Mouse (Mus musculus) hindbrain, embryonic 12.5 days (tissue): ENCODE measurements at regions not wholly inside any gene's neighbourhood (a gene's known extent, or its start where the extent isn't known, plus 50 kb on each side); places are given as distances from the start of the nearest gene placed in this dataset.
A peak's percentile ranks its signal among the peaks of the same experiment; 100 is the strongest.

Experiments
- ATAC-seq: fragments of 200-750 bp; cut with Nextera tagmentation; 2 replicates; pipeline ENCODE4 v1.8.0; 2017; ENCODE audit warnings: moderate TSS enrichment; ENCODE audit not compliant: low FRiP score
- H3K27ac ChIP-seq: fragments of 300-500 bp; sonication (generic); 2 replicates; pipeline ENCODE4 v1.5.1; 2016; ENCODE audit warnings: mild to moderate bottlenecking
- H3K27me3 ChIP-seq: fragments of 300-500 bp; sonication (generic); 2 replicates; pipeline ENCODE4 v1.6.1; 2016; ENCODE audit warnings: mild to moderate bottlenecking
- H3K36me3 ChIP-seq: fragments of 300-500 bp; sonication (generic); 2 replicates; pipeline ENCODE4 v1.6.1; 2016; ENCODE audit warnings: mild to moderate bottlenecking
- H3K4me1 ChIP-seq: fragments of 300-500 bp; sonication (generic); 2 replicates; pipeline ENCODE4 v1.6.1; 2016
- H3K4me2 ChIP-seq: fragments of 300-500 bp; sonication (generic); replicated peaks from 2 replicates; pipeline ENCODE4 v1.6.1; 2016; ENCODE audit warnings: mild to moderate bottlenecking
- H3K4me3 ChIP-seq: fragments of 300-500 bp; sonication (generic); 2 replicates; pipeline ENCODE4 v1.5.1; 2016; ENCODE audit warnings: mild to moderate bottlenecking
- H3K9ac ChIP-seq: fragments of 300-500 bp; sonication (generic); 2 replicates; pipeline ENCODE4 v1.6.1; 2016; ENCODE audit warnings: mild to moderate bottlenecking, moderate library complexity
- H3K9me3 ChIP-seq: fragments of 300-500 bp; sonication (generic); replicated peaks from 2 replicates; pipeline ENCODE4 v1.6.1; 2016; ENCODE audit warnings: mild to moderate bottlenecking
- WGBS: fragments of 180-500 bp; shearing (Covaris S2); methylation state at CpG from one replicate; pipeline ENCODE4 v1.1.7; 2016; 5-methylcytosine and 5-hydroxymethylcytosine counted together

DNA sequence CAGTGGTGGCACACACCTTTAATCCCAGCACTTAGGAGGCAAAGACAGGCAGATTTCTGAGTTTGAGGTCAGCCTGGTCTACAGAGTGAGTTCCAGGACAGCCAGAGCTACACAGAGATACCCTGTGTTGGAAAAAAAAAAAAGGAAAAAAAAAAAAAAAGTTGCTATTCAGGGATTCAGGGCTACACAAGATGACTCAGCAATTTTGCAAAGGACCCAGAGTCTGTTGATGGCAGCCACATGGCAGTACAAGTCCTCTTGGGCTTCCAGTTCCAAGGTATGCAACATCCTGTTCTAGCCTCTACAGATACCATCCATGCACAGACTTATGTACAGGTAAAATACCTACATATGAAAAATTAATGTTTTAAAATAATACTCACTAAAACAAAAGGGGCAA is 515.9 kb downstream of the Car8 start:
- Histone ChIP-seq H3K9ac (no peak overlapping the region), H3K27me3 (no peaks in the 10 kb centered on the region), H3K36me3 (no peaks in the 10 kb centered on the region), H3K27ac (no peak overlapping the region), H3K4me3 (no peak overlapping the region), H3K4me1 (no peaks in the 10 kb centered on the region), H3K4me2 (no peak overlapping the region), H3K9me3 (no peaks in the 10 kb centered on the region)
- no peak for ATAC-seq

DNA sequence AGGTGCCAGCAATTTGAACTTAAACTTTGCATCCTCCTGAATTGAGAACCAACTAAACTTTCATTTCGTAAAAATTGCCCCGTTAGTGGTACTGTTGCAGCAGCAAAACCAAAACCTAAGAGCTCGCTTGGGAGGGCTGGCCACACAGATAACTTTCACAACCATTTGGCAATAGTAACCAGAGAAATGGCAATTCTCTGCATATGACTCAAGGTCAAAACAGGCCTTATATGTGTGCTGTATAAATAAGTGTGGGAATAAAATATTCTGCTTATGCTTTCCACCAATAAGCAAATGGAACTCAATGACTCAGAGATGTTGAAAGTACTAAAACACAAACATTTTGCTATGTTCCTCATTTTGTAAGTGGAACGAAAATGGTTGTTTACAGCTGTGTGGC is 550.3 kb downstream of the Car8 start:
- Histone ChIP-seq H3K9ac (no peak overlapping the region), H3K4me3 (no peak overlapping the region), H3K4me1 (no peaks in the 10 kb centered on the region), H3K27ac (no peak overlapping the region), H3K27me3 (no peaks in the 10 kb centered on the region), H3K4me2 (no peak overlapping the region), H3K36me3 (no peaks in the 10 kb centered on the region), H3K9me3 (no peaks in the 10 kb centered on the region)
- WGBS = 88% methylated on average over 4 of the region's 4 CpGs
- ATAC-seq = no peak

DNA sequence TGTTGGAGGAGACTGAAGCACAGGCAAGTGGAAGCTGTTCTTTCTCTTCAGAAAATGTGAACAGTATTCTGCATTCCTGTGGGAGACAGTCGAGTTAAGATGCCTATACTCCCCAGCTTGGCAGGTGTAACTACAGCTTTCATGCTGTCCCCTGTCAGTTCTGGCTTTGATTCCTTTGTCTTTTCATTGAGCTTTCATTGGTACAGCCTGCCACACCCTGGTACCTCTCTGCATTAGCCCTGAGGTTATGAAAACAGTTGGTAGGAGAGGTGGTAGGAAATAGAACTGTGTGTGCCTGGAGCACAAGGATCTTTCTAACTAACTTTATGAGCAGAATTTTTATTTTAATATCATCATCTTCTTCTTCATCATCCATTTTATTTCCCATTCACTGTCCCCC is 551.6 kb downstream of the Car8 start:
- WGBS = 80% methylated on average over 1 of the region's 1 CpGs
- Histone ChIP-seq H3K27me3 (no peaks in the 10 kb centered on the region), H3K4me3 (no peak overlapping the region), H3K36me3 (no peaks in the 10 kb centered on the region), H3K9me3 (no peaks in the 10 kb centered on the region), H3K4me2 (no peak overlapping the region), H3K4me1 (no peaks in the 10 kb centered on the region), H3K9ac (no peak overlapping the region), H3K27ac (no peak overlapping the region)
- ATAC-seq = no peak

DNA sequence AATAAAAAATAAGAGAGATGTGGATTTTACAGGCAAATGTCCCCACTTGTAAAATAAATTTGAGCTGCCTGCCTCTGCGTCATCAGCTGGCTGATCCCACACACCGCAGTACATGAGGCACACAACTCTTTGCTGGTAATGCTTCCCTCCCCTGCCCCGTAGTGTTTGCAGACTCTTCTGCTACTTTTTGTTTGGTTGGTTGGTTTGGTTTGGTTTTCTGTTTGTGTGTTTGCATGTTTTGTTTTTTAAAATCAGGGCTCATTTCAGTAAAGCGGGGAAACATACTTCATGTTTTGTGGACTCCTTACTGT is 568.1 kb downstream of the Car8 start:
- no peaks in the 10 kb centered on the region for H3K4me1 ChIP-seq
- H3K9me3 ChIP-seq = no peaks in the 10 kb centered on the region
- H3K4me2 ChIP-seq = no peak overlapping the region
- no peak overlapping the region for H3K27ac ChIP-seq
- H3K4me3 ChIP-seq = no peak overlapping the region
- H3K36me3 ChIP-seq = no peaks in the 10 kb centered on the region
- no peak overlapping the region for H3K9ac ChIP-seq
- 90% methylated on average over 4 of the region's 4 CpGs for WGBS
- no peak for ATAC-seq
- no peaks in the 10 kb centered on the region for H3K27me3 ChIP-seq

DNA sequence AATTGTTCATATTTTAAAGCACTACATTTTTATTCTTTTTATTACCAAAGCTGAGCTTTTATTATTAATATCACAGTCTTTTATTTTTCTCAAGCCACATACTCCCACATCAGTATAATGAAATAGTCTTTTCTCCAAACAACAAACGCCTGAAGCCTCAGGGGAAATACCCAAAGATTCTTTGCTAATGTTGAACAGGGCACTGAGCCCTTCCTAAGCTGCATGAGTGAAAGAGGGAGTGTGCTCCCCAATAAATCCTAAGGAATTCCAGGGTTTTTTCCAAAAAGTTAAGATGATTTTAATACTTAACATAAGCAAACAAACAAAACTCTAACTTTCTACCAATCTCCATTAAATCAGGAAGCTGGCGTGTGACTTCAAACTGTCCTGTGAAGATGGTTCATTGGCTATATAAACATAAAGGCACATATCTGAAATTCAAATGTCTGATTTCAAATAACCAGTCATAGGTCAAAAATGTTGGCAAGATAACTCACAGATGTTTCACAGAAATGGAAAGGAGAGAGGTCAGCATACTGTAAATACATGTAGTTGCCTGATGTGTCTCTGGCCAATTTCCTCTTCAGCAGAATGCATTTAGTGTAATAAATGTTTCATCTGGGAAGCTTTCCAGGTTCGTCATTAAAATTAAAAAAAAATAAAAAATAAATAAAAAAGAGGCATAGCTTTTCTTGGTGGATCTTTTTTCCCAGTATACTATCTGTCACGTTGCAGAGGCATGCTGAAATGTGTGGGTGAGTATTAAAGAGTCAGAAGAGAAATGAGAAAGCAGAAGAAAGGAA is 568.6 kb downstream of the Car8 start:
- H3K27me3 ChIP-seq = no peaks in the 10 kb centered on the region

DNA sequence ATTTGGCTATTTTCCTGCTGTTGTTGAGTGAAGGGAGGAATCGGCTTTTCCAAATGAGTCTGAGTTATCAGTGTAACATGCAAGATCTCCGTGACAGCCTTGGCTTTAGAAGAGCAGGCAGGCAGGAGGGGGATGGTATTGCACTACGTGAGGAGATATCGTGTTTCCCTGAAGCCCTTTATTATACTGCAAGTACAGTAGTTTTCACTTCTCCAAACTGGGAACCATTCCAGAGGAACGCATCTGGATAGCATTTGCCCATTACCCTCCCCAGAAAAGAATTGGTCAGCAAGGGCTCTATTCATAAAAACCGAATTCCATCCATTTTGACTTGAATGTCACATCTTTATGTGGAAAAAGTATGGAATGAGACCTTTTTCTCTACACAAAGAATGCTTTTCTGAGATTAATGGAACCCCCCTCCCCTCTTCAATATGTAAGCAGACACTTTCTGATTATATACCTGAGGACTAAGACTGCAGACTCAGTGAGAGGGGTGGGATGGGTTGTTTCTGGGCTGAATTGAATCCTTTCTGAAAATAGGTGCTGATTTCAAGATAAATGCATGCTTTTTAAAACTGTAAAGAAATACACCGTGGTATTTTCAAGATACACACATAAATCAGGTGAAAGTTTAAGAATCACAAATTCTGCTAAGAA is 571.8 kb downstream of the Car8 start:
- no peaks in the 10 kb centered on the region for H3K4me1 ChIP-seq
- no peak for ATAC-seq
- no peaks in the 10 kb centered on the region for H3K36me3 ChIP-seq
- H3K27me3 ChIP-seq = no peaks in the 10 kb centered on the region
- 65% methylated on average over 7 of the region's 7 CpGs for WGBS
- no peak overlapping the region for H3K4me2 ChIP-seq
- H3K4me3 ChIP-seq = no peak overlapping the region
- H3K9ac ChIP-seq = no peak overlapping the region
- no peaks in the 10 kb centered on the region for H3K9me3 ChIP-seq
- H3K27ac ChIP-seq = no peak overlapping the region

More for the DNA sequence above, 568.6 kb downstream of the Car8 start:
- Histone ChIP-seq H3K36me3 (no peaks in the 10 kb centered on the region), H3K9ac (no peak overlapping the region), H3K9me3 (no peaks in the 10 kb centered on the region), H3K27ac (no peak overlapping the region), H3K4me3 (no peak overlapping the region), H3K4me1 (no peaks in the 10 kb centered on the region), H3K4me2 (no peak overlapping the region)
- ATAC-seq = no peak
- 73% methylated on average over 4 of the region's 4 CpGs for WGBS

- Histone ChIP-seq H3K4me3 (no peak overlapping the region), H3K4me1 (no peaks in the 10 kb centered on the region), H3K9ac (no peak overlapping the region), H3K4me2 (no peak overlapping the region), H3K36me3 (no peaks in the 10 kb centered on the region), H3K9me3 (no peaks in the 10 kb centered on the region), H3K27ac (no peak overlapping the region), H3K27me3 (no peaks in the 10 kb centered on the region)
- WGBS = 64% methylated on average over 8 of the region's 8 CpGs
- ATAC-seq = no peak
Measured at GRCm38 (mm10) chr4:7642878-7643590, 595.8 kb downstream of the Car8 start.

GRCm38 (mm10) chr4:7597671-7598390 is 641.0 kb downstream of the Car8 start:
- H3K9me3 ChIP-seq = no peaks in the 10 kb centered on the region
- no peaks in the 10 kb centered on the region for H3K36me3 ChIP-seq
- H3K4me1 ChIP-seq = no peaks in the 10 kb centered on the region
- no peak overlapping the region for H3K4me2 ChIP-seq
- H3K27ac ChIP-seq = no peak overlapping the region
- H3K27me3 ChIP-seq = no peaks in the 10 kb centered on the region
- 81% methylated on average over 4 of the region's 4 CpGs for WGBS
- H3K4me3 ChIP-seq = no peak overlapping the region
- no peak overlapping the region for H3K9ac ChIP-seq
- ATAC-seq = no peak

DNA sequence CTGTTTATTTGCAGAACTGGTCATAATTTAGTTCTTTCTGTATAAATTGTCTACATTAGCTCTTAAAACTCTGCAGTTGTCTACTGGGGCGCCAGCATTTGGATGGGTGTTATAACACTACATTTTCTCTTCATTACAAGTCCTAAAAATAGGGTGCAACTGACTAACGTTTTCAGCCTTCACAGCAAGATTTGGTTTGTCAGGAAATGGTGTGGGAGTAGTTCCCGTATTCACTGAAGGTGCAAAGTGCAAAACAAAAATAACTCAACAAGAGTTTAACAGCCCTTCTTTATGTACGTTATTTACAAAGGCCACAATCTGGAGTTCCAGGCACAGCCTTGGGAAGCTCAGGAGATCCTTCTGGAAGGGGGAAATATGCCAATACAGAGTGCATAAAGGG is 642.7 kb downstream of the Car8 start:
- H3K4me1 ChIP-seq = no peaks in the 10 kb centered on the region
- no peaks in the 10 kb centered on the region for H3K27me3 ChIP-seq
- H3K9ac ChIP-seq = no peak overlapping the region
- no peaks in the 10 kb centered on the region for H3K9me3 ChIP-seq
- H3K4me3 ChIP-seq = no peak overlapping the region
- WGBS = 82% methylated on average over 4 of the region's 4 CpGs
- no peak overlapping the region for H3K27ac ChIP-seq
- ATAC-seq = no peak
- H3K36me3 ChIP-seq = no peaks in the 10 kb centered on the region
- no peak overlapping the region for H3K4me2 ChIP-seq

DNA sequence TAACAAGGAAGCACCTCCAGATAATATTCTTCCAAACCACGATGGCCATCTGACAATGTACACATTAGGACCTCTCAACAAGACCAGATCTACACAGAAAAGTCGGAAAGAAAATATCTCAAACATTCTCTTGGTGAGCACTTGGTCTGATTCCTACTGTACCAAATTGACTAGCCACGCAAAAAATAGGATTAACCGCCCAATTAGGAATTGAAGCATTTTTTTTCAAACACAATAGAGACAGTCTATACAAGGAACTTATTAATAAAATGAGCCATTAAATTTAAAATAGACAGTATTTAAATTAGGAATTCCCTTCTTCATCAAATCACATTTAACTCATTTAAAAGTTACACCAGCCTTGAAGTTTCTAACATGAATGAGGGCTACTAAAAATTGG is 655.0 kb downstream of the Car8 start:
- Histone ChIP-seq H3K9me3 (no peaks in the 10 kb centered on the region), H3K4me1 (peaks cover 12% of the 10 kb centered on the region; the same call in 1 of the 2 replicates)
- WGBS = 85% methylated on average over 4 of the region's 4 CpGs

GRCm38 (mm10) chr4:7581931-7582330 is 656.9 kb downstream of the Car8 start:
- Histone ChIP-seq H3K27ac (no peak overlapping the region), H3K4me3 (no peak overlapping the region), H3K36me3 (no peaks in the 10 kb centered on the region), H3K4me2 (no peak overlapping the region), H3K4me1 (peaks cover 12% of the 10 kb centered on the region; the same call in 1 of the 2 replicates), H3K9ac (no peak overlapping the region), H3K27me3 (no peaks in the 10 kb centered on the region), H3K9me3 (no peaks in the 10 kb centered on the region)
- no peak for ATAC-seq
- WGBS = 55% methylated on average over 4 of the region's 4 CpGs

More for the DNA sequence above, 655.0 kb downstream of the Car8 start:
- no peaks in the 10 kb centered on the region for H3K36me3 ChIP-seq
- no peak overlapping the region for H3K9ac ChIP-seq
- no peak for ATAC-seq
- H3K27me3 ChIP-seq = no peaks in the 10 kb centered on the region
- H3K4me2 ChIP-seq = no peak overlapping the region
- no peak overlapping the region for H3K4me3 ChIP-seq
- no peak overlapping the region for H3K27ac ChIP-seq

GRCm38 (mm10) chr4:7581220-7581916 is 657.5 kb downstream of the Car8 start:
- ATAC-seq = peak; percentile 60
- H3K36me3 ChIP-seq = no peaks in the 10 kb centered on the region
- no peak overlapping the region for H3K4me2 ChIP-seq
- H3K9me3 ChIP-seq = no peaks in the 10 kb centered on the region
- H3K9ac ChIP-seq = no peak overlapping the region
- H3K4me1 ChIP-seq = peaks cover 12% of the 10 kb centered on the region; the same call in 1 of the 2 replicates
- H3K4me3 ChIP-seq = no peak overlapping the region
- no peaks in the 10 kb centered on the region for H3K27me3 ChIP-seq
- 35% methylated on average over 8 of the region's 8 CpGs for whole genome bisulfite sequencing
- H3K27ac ChIP-seq = peak overlapping the region; percentile 53
